Mouse (Mus musculus) heart, postnatal 0 days (tissue): ENCODE results near the gene Sdr42e1. TPM values are rescaled to one million over a fixed set of nuclear protein-coding genes. Genes with fewer than 3 reads are reported as not detected.
A peak's percentile ranks its signal among the peaks of the same experiment; 100 is the strongest.

Experiments used
- ATAC-seq: fragments of 200-750 bp; cut with Nextera tagmentation; 2 replicates; pipeline ENCODE4 v1.8.0; 2017; ENCODE audit warnings: low read depth, moderate number of reproducible peaks, moderate library complexity; ENCODE audit not compliant: insufficient read depth
- DNase-seq: peaks from one replicate; pipeline ENCODE4 v3.0.0-alpha.2; 2016; ENCODE audit warnings: low spot score
- H3K27ac ChIP-seq: fragments of 300-500 bp; sonication (generic); 2 replicates; pipeline ENCODE4 v1.5.1; 2014; ENCODE audit warnings: low read depth, mild to moderate bottlenecking
- H3K27me3 ChIP-seq: fragments of 300-500 bp; sonication (generic); 2 replicates; pipeline ENCODE4 v1.6.1; 2014; ENCODE audit warnings: low read length, mixed read lengths; ENCODE audit not compliant: control insufficient read depth, insufficient read depth
- H3K36me3 ChIP-seq: fragments of 300-500 bp; sonication (generic); replicated peaks from 2 replicates; pipeline ENCODE4 v1.6.1; 2014; ENCODE audit warnings: low read length, mixed read lengths; ENCODE audit not compliant: control insufficient read depth, insufficient read depth
- H3K4me1 ChIP-seq: fragments of 300-500 bp; sonication (generic); 2 replicates; pipeline ENCODE4 v1.6.1; 2014; ENCODE audit warnings: antibody characterized with exemption; ENCODE audit not compliant: control insufficient read depth, insufficient read depth
- H3K4me2 ChIP-seq: fragments of 300-500 bp; sonication (generic); 2 replicates; pipeline ENCODE4 v1.6.1; 2014; ENCODE audit warnings: low read depth, mild to moderate bottlenecking, low read length, moderate library complexity
- H3K4me3 ChIP-seq: fragments of 300-500 bp; sonication (generic); 2 replicates; pipeline ENCODE4 v1.5.1; 2014; ENCODE audit warnings: low read depth, low read length
- H3K9ac ChIP-seq: fragments of 300-500 bp; sonication (generic); replicated peaks from 2 replicates; pipeline ENCODE4 v1.6.1; 2014; ENCODE audit warnings: low read depth, low read length, mixed read lengths
- H3K9me3 ChIP-seq: fragments of 300-500 bp; sonication (generic); replicated peaks from 2 replicates; pipeline ENCODE4 v1.6.1; 2016; ENCODE audit warnings: low read length; ENCODE audit not compliant: control insufficient read depth
- CTCF ChIP-seq: IDR thresholded peaks from 2 replicates; pipeline ENCODE4 v1.5.1; 2016; ENCODE audit warnings: antibody characterized with exemption, control low read depth, low read depth
- EP300 ChIP-seq: IDR thresholded peaks from 2 replicates; pipeline ENCODE4 v1.6.1; 2016; ENCODE audit warnings: antibody characterized with exemption, low read depth
- WGBS: fragments of 180-500 bp; shearing (Covaris S2); extraction: QIAGEN DNeasy Blood & Tissue Kit; methylation state at CpG from one replicate; pipeline ENCODE4 v1.1.7; 2014; 5-methylcytosine and 5-hydroxymethylcytosine counted together
- polyA plus RNA-seq: library from polyadenylated mRNA; unstranded; fragments of >200 nt; fragmentation: Nextera tagmentation; extraction: Ambion mirVana; gene quantifications from 2 replicates; pipeline ENCODE4 v1.2.1, GENCODE M21; 2015
- total RNA-seq: library from RNA; depleted of rRNA; stranded (reverse); fragments of >200 nt; gene quantifications from 2 replicates; pipeline ENCODE4 v1.2.3, GENCODE M21; 2014; ENCODE audit warnings: low replicate concordance; rRNA removed

Sdr42e1 gene
- total and polyA plus RNA-seq, 2 experiments from 2014 or later: 0.61 to 2.0 TPM

DNA sequence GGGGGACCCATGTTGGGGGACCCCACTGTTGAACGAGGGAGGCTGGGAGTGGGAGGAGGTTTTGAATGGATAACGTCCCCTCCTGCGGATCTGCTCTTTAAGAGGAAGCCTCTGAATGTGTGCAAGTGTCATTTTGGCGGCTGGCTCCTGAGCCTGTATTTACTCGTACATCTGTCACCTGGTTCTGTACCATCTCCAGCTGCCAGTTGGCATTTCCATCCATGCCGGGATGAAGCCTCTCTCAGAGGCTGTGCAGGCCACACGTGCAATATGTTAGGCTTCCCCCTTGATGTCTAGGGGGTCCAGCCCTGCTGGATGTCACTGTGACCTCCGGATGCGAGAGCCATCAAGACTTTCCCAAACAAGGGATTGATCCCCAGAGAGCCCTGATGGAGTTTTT lies 46.4 kb downstream of the Sdr42e1 start:
- WGBS: 72% methylated on average over 9 of the region's 9 CpGs
- ATAC-seq: no peak

DNA sequence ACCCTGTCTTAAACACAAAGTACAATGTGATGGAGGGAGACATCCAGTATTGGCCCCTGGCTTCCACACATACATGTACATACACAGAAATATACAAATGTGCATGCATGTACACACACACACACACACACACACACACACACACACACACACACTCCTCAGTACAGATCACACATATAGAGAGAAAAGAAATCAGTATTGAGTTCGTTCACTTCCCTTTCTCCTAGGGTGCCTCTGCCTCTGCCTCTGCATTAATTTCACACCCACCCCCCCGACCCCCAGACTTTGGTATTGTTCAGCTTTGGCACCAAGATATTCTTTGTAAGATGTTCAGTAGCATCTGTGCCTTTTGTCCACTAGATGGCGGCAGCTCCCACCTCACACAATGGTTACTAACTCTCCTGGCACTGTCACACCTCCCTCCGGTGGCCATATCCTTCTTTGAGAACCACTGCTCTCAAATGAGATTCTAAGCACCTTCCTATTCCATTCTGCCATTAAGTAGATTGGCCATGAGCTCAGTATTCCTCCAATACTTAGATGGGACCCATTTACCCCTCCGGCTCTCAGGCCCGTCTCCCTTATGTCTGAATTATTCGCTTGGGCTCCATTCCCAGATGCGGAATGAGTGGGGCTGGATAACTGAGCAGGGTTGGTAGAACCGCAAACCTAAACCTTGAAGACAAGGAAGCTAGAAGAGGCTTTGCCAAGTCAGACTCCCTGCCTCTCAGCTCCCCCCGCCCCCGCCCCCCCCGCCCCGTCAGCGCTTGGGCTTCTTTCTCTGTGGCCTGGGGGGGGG lies 47.2 kb downstream of the Sdr42e1 start:
- no peaks in the 10 kb centered on the region for H3K27me3 ChIP-seq
- ATAC-seq (no peak), DNase-seq (peak; percentile 52)
- no peak overlapping the region for H3K4me3 ChIP-seq
- no peaks in the 10 kb centered on the region for H3K9me3 ChIP-seq
- H3K9ac ChIP-seq: no peak overlapping the region
- H3K4me1 ChIP-seq: no peaks in the 10 kb centered on the region
- H3K36me3 ChIP-seq: no peaks in the 10 kb centered on the region
- no peak for TF ChIP-seq EP300
- peak; percentile 80 for TF ChIP-seq CTCF
- no peak overlapping the region for H3K27ac ChIP-seq
- H3K4me2 ChIP-seq: no peak overlapping the region
- 72% methylated on average over 14 of the region's 14 CpGs for WGBS

More for the DNA sequence above, 46.4 kb downstream of the Sdr42e1 start:
- H3K9me3 ChIP-seq: no peaks in the 10 kb centered on the region
- H3K27me3 ChIP-seq: no peaks in the 10 kb centered on the region
- TF ChIP-seq CTCF (no peak), EP300 (no peak)
- H3K4me3 ChIP-seq: no peak overlapping the region
- no peaks in the 10 kb centered on the region for H3K4me1 ChIP-seq
- no peak overlapping the region for H3K27ac ChIP-seq
- no peak overlapping the region for H3K9ac ChIP-seq
- no peak overlapping the region for H3K4me2 ChIP-seq
- H3K36me3 ChIP-seq: no peaks in the 10 kb centered on the region
- DNase-seq: no peak

DNA sequence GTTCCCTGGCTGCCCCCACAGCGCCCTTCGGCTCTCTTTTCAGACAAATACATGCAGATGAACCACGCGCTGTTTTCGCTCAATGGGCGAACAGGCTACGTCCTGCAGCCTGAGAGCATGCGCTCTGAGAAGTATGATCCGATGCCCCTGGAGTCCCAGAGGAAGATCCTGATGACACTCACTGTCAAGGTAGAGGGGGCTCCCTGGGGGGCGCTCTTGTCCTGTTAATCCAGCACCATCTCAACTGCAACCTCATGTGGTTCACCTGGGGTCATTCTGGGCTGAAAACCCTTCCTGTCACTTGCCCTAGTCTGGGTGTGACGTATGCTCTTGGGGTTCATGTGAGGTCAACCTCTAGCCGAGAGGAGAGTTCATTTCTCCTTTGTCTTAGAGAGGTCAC lies 60.6 kb downstream of the Sdr42e1 start:
- no peak for DNase-seq
- 83% methylated on average over 12 of the region's 12 CpGs for WGBS
- 0 out of 2 replicates have a peak, but pooled peaks cover 7% of the 10 kb centered on the region for H3K9me3 ChIP-seq

More for the DNA sequence above, 60.6 kb downstream of the Sdr42e1 start:
- Histone ChIP-seq H3K4me3 (no peak overlapping the region), H3K9ac (no peak overlapping the region), H3K27ac (no peak overlapping the region), H3K36me3 (no peaks in the 10 kb centered on the region; the same call in 1 of the 2 replicates), H3K4me1 (no peaks in the 10 kb centered on the region), H3K27me3 (no peaks in the 10 kb centered on the region), H3K4me2 (no peak overlapping the region)
- TF ChIP-seq EP300: no peak
- no peak for TF ChIP-seq CTCF
- no peak for ATAC-seq

Other genes with a start within 250 kb of the Sdr42e1 start
- gene Plcg2, start 175.4 kb downstream of the Sdr42e1 start, total RNA-seq: 8.8 and 9.2 TPM in 2 replicates
- 4.9 and 5.0 TPM in 2 replicates for gene Plcg2, start 175.4 kb downstream of the Sdr42e1 start, polyA plus RNA-seq
- gene Hsd17b2, start 28.2 kb upstream of the Sdr42e1 start, total RNA-seq: 2.3 TPM in 1 of 2 replicates, not detected in the other
- gene Hsd17b2, start 28.2 kb upstream of the Sdr42e1 start, polyA plus RNA-seq: not detected in 2 replicates
- gene Mphosph6, start 128.3 kb upstream of the Sdr42e1 start, total RNA-seq: 12.9 and 24.3 TPM in 2 replicates
- 19.8 and 23.6 TPM in 2 replicates for gene Mphosph6, start 128.3 kb upstream of the Sdr42e1 start, polyA plus RNA-seq